Mouse (Mus musculus) kidney, postnatal 36 days (tissue): ENCODE data around the gene Skp1a.

Experiments
- DNase-seq, 2 experiments: peaks; one replicate each; pipeline ENCODE4 v3.0.0; 2021 to 2022; ENCODE audit warnings: mixed read lengths in 2 of 2

Gene Skp1a

GRCm38 (mm10) chr11:52278991-52279390 lies 47.2 kb downstream of the Skp1a start:
- no peak for DNase-seq

- no peak for DNase-seq
Measured at GRCm38 (mm10) chr11:52279611-52280145, 47.9 kb downstream of the Skp1a start.

- no peak for DNase-seq
Measured at GRCm38 (mm10) chr11:52280566-52281455, 49.0 kb downstream of the Skp1a start.

GRCm38 (mm10) chr11:52281568-52282328 lies 50.0 kb downstream of the Skp1a start:
- no peak for DNase-seq

- DNase-seq = no peak
Measured at GRCm38 (mm10) chr11:52282420-52282773, 50.6 kb downstream of the Skp1a start.

- peak; percentile 54 to 82 for DNase-seq
Measured at GRCm38 (mm10) chr11:52282774-52283595, 51.2 kb downstream of the Skp1a start, which contains the start of gene Tcf7. Gene Tcf7 (minus strand): TSS chr11:52283014.

- DNase-seq = peak; percentile 61 to 75
Measured at GRCm38 (mm10) chr11:52283596-52284571, 52.1 kb downstream of the Skp1a start.

- DNase-seq = no peak
Measured at GRCm38 (mm10) chr11:52286301-52286957, 54.6 kb downstream of the Skp1a start.

GRCm38 (mm10) chr11:52286958-52287305 lies 55.1 kb downstream of the Skp1a start:
- no peak for DNase-seq

- no peak for DNase-seq
Measured at GRCm38 (mm10) chr11:52292346-52292745, 60.6 kb downstream of the Skp1a start.

- DNase-seq = no peak
Measured at GRCm38 (mm10) chr11:52292894-52293293, 61.1 kb downstream of the Skp1a start.

GRCm38 (mm10) chr11:52294103-52294502 lies 62.3 kb downstream of the Skp1a start:
- DNase-seq = no peak
